Mouse (Mus musculus): ENCODE measurements around the gene Rpf2.

The Rpf2 gene

DNA sequence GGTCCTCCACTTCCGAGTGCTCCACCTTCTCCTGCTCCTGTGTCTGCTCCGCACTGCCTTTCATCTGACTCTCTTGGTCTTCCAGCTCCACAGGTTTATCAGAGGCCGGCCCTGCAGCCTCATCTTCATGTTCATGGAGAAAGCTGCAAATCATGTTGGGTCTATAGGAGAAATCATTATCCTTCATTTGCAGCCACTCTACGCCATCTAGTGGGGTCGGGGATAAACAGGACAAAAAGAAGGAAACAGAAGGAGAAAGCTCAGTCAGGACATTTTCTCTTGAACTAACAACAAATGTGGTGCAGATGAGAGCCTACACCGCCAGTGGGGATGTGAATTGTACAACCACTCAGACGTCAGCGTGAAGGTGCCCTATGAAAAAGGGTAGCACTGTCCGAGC, 2.8 kb upstream of the Rpf2 start:
- no peak for DNase-seq (ENCODE audit: low spot score in 2 of 2)

DNA sequence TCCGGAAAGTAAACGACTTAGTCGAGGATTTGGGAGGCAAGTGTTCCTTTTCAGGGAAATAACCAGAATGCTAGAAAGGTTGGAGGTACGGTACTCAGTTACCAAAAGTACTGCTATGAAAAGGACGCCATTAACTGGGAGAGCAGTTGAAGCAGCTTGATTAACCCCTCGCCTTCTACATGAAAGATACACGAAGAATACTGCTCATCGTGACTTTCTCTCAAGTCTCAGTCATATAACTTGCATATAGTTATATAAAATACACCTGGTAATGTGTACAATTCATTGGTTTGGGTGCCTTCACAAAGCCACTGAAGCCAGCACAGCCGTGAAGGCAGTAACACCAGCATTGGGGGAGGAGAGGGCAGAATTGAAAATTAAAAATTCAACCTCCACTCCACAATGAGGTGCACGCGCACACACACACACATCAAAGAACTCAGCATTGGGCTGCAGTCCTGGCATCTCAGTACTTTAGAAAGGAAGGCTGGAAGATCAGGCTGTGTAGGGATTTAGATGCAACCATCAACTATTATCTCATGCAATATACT, 405 bp upstream of the Rpf2 start:
- DNase-seq (ENCODE audit: low spot score in 2 of 2): no peak

DNA sequence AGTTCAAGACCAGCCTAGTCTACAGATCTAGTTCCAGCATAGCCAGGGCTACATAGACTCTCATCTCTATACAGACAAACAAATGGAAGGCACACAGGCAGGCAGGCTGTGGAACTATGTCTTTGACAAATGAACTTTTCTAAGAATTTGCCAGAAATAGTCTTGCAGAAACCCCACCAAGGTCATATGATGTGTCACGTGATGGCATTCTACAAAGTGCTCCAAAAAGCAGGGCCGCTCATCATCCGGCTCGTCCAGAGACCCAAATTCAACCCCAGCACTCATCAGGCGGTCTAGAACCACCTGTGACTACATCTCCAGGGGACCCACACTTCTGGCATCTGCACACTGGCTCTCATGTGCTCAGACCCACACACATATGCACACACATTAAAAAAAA, 9.0 kb downstream of the Rpf2 start:
- no peak for DNase-seq (ENCODE audit: low spot score in 2 of 2)

DNA sequence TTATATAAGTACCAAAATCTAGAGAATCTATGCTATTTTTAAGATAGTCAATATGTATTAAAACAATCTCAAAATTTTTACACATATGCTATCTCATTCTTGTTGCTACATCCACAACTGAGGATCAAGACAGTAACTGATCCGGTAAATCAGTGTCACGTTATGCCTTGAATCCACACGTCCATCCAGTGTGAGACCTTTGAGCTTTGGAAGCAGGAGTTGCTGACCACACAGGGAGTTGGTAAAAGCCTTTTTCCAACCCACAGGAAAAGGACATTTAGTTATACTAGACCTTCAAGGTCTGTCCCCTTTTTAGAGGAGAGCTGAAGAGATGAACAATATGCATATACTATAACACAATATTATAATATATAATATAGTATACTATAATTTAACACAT, 13.6 kb downstream of the Rpf2 start:
- DNase-seq (ENCODE audit: low spot score in 2 of 2): no peak

DNA sequence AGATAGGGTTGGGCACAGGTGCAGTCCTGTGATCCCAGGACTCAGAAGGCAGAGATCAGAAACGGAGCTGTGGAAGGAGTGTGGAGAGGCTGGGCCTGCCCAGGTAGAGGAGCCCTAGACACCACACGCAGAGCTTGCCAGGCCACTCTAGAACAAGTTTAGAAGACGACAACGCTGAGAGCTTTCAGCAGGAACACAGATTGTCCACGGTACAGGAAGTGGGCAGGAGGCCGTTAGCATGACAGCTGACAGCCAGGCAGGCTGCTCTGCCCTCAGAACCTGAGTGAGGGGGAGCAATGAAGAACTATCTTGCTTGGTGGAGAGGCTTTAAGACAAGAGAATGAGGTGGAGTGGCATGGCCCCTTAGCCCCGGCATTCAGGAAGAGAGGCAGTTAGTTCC, 14.4 kb downstream of the Rpf2 start:
- peak; percentile 12 to 31 for DNase-seq (ENCODE audit: low spot score in 2 of 2)

DNA sequence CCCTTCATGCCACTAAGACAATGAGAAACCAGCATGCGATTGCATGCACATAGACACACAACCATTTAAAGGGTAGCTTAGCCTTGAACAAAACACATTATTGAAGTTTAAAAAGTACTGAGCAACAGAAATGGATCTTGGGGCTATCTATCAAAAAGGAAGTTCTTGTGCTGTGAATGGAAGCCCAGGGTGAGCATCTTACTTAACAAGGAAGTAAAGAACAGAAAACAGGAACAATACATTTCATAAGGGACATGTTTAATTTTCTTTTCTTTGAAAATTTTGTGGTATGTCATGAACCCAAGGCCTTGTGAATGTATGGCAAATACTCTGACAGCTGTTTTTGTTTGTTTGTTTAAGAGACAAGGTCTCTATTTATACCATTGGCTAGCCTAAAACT, 17.1 kb downstream of the Rpf2 start:
- DNase-seq (ENCODE audit: low spot score in 2 of 2): no peak

DNA sequence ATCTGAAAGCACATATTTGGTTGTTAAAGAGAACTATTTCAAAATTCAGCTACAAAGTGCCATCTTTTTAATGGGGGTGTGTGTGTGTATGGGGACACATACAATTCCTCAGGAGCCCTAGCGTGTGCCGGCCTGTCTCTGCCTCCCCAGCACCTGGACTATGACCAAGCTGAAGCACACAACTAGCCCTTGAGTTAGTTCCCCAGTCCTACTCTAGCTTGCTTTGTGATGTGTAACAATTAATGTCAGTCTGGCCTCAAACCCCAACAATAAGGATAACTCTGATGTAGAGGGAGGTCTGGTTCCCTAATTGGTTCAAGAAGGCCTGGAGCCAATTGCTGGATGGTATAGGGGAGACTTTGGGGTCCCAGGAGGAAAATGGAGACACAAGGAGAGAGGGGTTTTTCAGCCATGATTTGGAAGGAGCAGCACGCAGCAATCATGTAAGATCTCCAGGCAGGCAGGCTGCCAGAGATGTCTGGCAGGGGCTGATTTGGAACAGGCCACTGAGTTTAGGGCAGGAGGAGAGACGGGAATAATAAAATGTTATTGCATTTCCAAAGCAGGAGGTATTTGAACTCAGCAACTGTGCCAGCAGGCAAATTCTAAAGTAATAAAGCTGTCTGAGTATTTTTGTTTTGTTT, 19.1 kb downstream of the Rpf2 start:
- no peak for DNase-seq (ENCODE audit: low spot score in 2 of 2)

DNA sequence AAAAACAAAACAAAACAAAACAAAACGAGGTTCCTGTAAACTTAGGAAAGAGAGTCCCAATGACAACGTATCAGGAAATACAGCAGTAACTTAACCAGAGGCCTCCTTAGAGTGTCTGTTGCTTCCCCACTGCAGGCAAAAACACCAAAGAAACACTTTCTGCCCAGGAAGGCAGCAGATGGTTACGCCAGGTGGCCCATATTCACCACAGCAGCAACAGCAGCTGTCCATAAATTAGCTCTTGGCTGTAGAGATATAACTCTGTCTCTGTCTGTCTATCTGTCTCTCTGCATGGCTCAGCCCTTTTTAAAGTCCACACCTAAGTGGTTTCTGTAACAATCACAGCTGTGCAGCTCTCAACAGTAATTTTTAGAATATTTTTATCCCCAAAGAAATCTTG, 28.0 kb downstream of the Rpf2 start:
- DNase-seq (ENCODE audit: low spot score in 2 of 2): no peak

DNA sequence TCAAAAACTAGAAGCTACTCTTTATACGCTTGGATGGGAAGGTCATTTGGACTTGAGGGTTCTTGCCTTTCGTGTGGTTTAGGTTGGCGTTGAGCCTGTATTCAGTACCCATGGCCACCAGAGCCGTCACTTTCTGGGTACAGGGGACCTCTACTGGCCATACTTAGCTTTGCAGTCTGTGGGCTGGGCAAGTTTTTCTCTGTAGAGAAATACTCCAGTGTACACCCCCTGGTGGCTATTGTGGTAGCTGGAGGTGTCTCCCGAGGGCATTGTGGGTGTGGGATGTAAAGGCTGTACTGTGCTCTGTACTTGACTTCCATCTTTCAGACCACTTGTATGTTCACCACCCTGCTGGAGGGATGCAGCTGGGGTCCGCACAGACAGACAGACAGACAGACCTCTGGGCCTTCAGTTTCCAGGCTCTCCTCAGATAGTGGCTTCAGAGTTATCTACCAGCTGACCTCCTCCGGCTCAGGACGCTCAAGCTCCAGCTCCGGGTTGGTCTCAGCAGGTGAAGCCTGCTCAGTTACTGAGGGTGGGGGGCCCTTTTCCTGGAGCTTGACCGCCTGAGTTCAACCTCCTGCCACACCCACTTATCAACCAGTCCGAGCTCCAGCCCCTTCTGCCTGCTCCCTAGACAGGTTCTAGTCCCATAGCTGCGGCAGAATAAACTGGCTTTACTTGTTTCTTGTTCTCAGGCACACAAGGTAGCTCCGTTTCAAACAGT, 34.2 kb downstream of the Rpf2 start:
- peak; percentile 89 to 93 for DNase-seq (ENCODE audit: low spot score in 2 of 2)

DNA sequence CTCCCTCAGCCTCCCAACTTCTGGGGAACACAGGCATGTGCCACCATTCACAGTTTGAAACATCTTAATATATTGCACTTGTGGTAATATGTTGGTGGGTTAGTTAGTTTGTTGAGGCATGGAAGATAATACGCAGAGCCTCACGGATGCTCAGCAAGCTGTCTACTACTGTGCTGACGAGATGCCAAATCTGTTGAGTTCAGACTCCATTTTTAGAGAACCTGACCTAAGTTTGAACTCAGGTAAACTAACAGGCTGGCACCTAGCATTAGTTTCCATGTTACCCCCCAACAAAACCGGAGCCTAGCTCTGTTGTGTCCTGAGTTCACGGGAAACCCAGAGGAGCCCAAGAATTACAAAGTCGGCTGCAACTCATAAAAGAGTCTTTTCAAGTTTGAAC, 51.8 kb downstream of the Rpf2 start:
- DNase-seq (ENCODE audit: low spot score in 2 of 2): no peak

DNA sequence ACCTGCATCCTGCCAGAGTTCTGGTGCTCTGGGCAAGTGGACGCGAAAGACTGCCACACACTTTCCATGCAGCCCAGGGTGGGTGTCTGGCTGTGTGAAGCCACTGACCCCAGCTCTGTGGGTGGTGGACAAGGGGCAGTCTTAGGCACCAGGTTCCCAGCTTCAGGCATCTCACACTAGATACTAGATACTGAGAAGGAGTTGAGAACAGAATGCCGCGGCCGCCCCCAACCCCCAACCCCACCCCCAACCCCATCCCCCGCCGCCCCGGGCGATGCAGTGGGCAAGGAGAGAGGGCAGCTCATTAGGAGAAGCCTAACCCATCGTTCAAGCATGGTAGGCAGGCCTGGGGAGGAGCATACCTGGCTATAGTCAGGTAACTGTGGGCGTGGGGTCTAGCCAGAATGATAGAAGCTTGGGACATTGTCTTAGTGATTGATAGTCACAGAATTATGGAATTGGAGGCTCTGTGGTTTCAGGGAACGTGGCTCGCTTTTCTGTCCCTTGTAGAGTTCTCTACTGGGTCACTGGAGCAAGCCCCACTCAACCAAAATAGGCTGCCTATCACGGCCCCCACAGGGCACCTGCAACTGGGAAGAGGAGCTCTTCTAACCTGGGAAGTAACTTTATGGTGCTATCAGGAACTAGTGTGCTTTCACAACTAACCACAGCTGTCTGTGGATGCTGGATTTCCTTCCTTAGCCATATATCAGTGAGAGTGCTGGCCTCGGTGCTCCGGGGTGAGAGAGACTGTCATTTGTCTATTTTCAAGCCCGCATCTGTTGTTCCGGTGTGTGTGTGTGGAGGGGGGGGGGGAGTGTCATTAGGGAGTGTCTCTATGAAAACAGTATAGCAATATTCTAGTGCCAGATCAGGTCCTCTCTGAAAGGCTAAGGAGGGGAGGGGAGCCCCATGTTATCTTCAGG, 54.6 kb downstream of the Rpf2 start:
- DNase-seq (ENCODE audit: low spot score in 2 of 2): no peak

DNA sequence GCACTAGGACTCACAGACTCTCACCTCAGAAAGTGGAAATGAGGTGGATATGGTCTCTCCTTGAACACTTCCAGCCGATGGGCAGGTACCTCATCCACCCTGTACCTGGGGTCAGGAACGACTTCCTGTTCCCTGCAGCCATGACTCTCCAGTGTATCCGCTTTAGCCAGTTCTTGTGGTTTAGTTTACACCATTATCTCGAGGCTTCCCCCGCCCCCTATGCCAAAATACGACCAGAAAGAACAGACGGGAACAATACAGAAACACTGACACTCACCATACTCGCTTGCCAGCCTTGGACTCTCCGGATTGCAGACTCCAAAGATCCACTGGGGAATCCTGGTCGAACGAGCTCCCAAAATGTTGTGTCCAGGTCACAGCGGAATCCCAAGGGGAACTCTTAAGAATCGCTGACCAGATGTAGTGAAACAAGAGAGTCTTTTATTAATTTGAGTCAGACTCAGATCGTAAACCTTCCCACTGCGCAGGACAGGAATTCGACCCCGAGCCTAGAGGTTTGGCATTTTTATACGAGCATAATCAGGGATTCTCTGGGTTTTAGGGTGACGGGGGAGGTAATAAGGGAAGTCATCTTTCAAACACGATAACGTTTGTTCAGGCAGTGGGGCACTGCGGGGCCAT, 55.4 kb downstream of the Rpf2 start:
- no peak for DNase-seq (ENCODE audit: low spot score in 2 of 2)

DNA sequence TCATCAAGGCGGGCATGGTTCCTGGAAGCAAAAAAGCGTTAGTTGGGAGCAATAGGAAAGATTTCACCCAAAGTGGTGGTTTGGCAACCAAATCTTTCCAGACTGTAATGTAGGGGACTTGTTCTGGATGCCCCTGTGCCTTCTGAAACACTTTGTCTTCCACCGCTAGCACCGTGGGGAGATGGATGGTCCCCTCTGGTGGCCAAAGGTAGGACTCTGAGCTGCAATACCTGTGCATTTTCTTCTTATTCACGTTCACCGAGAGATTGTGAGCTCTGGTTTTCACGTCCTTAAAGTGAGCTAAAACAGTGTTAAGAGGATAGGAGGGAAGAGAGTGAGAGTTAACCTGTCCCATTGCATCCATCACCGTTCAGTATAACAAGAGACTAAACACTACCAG, 56.0 kb downstream of the Rpf2 start:
- peak in 1 of 2 experiments; percentile 20 for DNase-seq (ENCODE audit: low spot score in 2 of 2)

DNA sequence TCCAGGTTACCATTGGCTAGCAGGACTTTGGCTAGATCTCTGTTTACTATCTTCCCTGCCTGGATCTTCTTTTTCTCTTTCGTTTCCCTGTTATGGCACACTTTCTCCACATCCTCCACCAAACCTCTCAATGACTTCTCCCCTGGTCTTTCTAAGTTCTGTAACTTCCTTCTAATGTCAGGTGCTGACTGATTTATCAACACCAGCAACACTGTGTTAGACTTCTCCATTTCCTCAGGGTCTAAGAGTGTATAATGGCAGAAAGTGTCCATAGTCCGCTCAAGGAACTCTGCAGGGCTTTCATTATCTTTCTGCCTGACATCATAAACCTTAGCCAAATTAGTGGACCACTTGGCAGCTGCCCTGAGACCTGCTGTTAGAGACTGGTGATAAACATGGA, 57.1 kb downstream of the Rpf2 start:
- DNase-seq (ENCODE audit: low spot score in 2 of 2): no peak

DNA sequence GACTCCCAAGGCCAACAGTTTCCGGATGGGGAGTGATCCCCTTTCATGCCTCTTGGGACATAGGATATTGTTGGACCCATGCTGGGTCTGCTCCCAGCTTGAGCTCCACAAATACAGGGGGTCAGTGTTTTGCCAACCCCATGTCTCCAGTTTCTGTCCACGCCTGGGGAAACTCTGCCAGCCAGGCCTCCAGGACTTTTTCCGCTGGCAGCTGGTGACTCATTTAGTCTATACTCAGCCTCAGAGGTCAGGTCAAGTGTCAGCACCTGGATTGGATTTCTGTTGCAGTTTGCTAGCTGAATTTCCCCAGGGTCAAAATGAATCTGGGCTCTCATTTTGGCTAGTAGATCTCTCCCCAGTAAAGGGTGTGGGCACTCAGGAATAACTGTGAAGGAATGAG, 58.0 kb downstream of the Rpf2 start:
- no peak for DNase-seq (ENCODE audit: low spot score in 2 of 2)

DNA sequence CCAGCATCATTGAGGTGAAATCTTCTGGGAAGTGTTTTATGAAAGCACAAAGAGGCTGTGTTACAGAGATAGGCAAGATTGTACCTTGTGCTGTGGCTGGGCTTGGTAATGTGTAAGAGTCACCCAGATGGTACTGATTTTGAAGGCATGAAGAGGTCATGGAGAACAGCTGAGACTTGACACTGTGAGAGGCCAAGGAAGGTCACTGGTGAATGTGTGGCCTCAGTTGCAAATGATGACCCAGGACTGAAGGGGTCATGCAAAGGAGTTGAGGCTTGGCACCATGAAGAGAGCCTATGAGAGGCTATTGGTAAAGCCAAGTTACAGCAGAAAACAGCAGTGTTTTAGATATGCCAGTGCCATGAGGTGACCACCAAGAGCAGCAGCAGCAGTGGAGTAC, 60.9 kb downstream of the Rpf2 start:
- DNase-seq (ENCODE audit: low spot score in 2 of 2): no peak

DNA sequence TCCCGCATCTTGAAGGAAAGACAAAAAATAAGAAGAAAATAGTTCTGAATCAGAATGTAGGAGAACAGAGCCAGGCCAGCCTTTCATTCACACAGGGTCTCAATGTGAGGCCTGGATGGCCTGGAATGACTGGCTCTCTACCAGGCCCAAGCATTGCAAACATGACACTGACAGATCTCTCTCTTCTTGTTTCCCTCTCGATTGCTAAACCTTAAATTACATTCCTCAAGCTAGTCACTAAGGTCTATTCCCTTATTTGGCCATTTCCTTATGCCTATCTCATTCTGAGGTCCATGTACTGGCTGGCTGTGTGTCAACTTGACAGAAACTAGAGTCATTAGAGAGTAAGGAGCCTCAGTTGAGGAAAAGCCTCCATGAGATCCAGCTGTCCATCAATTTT, 66.8 kb downstream of the Rpf2 start:
- DNase-seq (ENCODE audit: low spot score in 2 of 2): no peak

DNA sequence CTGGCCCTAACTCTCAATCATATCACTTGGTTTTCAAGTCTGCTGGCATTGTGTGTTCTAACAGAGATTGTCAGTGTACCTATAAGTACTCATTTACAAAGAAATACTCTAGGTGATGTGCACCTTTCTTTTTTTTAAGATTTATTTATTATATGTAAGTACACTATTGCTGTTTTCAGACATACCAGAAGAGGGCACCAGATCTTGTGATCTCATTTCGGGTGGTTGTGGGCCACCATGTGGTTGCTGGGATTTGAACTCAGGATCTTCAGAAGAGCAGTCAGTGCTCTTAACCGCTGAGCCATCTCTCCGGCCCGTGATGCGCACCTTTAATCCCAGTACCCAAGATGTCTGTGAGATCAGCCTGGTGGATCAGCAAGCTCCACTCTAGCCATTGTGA, 67.7 kb downstream of the Rpf2 start:
- DNase-seq (ENCODE audit: low spot score in 2 of 2): no peak

DNA sequence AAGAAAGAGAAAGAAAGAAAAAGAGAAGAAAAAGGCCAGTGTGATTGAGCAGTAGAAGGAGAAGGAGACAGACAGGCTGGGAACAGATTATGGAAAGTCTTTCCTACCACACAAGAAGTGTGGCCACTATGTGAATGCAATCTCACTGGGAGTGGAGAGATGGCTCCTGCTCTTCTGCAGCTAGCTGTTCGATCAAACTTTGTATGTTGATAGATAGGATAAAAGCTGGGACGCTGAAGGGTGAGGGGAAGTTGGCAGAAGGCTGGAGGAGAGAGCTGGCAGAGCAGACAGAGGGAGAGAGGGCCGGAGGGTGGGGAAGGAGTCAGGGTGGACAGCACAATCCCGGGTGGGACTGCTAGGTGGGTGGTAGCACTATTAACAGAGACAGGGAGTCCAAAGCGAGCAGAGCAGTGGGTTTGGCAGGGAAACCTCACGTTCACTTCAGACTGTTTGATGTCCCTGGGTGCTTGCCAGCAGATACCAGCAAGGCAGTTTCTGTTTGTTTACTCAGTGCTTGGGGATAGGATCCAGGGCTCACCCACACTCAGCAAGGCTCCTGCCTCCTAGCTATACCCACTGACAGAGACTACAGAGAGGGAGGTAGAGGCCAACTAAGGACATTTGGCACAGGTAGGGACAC, 69.4 kb downstream of the Rpf2 start:
- no peak for DNase-seq (ENCODE audit: low spot score in 2 of 2)
